Mouse (Mus musculus): ENCODE results near the gene Rab11fip5.

The Rab11fip5 gene

DNA sequence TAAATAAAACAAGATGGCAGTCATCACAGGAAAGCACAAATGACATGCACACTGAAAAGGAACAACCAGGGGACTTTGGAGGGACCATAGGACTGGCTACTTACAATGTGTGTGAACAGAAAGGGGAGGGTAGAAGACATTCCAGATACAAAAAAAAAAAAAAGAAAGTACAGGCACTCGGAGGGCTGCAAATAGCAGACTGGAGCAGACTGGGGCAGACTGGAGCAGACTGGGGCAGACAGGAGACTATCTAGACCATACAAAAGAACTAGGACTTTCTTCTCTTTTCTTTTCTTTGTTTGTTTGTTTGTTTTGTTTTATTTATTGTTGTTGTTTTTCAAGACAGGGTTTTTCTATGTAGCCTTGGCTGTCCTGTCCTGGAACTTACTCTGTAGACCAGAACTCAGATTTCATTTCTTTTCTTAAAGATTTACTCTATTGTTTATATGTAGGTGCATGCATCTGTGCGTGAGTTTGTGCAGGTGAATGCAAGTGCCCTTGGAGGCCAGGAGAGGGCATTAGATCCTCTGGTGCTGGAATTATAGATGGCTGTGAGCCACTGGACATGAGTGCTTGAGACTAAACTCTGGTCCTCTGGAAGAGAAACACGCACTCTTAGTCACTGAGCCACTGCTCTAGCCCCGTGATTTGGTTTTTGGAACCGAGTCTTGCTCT is 11.1 kb downstream of the Rab11fip5 start:
- TF ChIP-seq POU5F1 (IDR thresholded peaks at IDR 0.05; ENCODE audit: borderline replicate concordance, low read length) = no peak
- TF ChIP-seq CTCF (conservative IDR thresholded peaks at IDR 0.05; ENCODE audit: low read length) = 0 out of 2 replicates have a peak, but pooled peaks have one; percentile 11
- TF ChIP-seq NANOG (IDR thresholded peaks at IDR 0.05; ENCODE audit: borderline replicate concordance, low read length) = no peak
- H3K36me3 ChIP-seq (ENCODE audit: insufficient read depth, low read length) = no peaks in the 10 kb centered on the region
- H3K4me3 ChIP-seq (replicated peaks; ENCODE audit: low read length) = no peak overlapping the region
- no peaks in the 10 kb centered on the region for H3K27me3 ChIP-seq (ENCODE audit: insufficient read depth, low read length)
- no peaks in the 10 kb centered on the region for H3K9me3 ChIP-seq (ENCODE audit: low read length)
- peaks cover 8% of the 10 kb centered on the region; the same call in 1 of the 2 replicates for H3K4me1 ChIP-seq (replicated peaks; ENCODE audit: low read depth, low read length)

DNA sequence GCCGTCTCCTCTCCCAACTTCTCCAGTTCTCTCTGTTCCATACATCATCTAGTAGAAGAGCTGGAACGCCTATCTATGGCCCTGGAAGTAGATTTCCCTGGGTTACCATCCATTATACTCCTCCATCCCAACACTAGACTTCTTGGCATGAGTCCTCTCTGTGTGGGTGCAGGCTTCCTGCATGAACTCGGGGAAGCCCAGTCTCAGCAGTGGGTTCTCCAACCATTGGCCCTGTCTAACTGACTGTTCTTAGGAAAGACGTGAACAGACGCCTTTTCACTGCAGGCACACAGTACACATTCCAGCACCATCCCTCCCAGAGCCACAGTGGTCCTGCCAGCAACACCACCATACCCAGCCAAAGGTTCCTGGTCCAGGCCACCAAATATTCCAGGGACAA is 11.8 kb downstream of the Rab11fip5 start:
- Histone ChIP-seq H3K27me3 (ENCODE audit: insufficient read depth, low read length) (no peaks in the 10 kb centered on the region), H3K4me3 (replicated peaks; ENCODE audit: low read length) (no peak overlapping the region), H3K36me3 (ENCODE audit: insufficient read depth, low read length) (no peaks in the 10 kb centered on the region), H3K9me3 (ENCODE audit: low read length) (no peaks in the 10 kb centered on the region), H3K4me1 (replicated peaks; ENCODE audit: low read depth, low read length) (peaks cover 8% of the 10 kb centered on the region; the same call in 1 of the 2 replicates)
- TF ChIP-seq NANOG (IDR thresholded peaks at IDR 0.05; ENCODE audit: borderline replicate concordance, low read length) (no peak), CTCF (conservative IDR thresholded peaks at IDR 0.05; ENCODE audit: low read length) (no peak), POU5F1 (IDR thresholded peaks at IDR 0.05; ENCODE audit: borderline replicate concordance, low read length) (no peak)

DNA sequence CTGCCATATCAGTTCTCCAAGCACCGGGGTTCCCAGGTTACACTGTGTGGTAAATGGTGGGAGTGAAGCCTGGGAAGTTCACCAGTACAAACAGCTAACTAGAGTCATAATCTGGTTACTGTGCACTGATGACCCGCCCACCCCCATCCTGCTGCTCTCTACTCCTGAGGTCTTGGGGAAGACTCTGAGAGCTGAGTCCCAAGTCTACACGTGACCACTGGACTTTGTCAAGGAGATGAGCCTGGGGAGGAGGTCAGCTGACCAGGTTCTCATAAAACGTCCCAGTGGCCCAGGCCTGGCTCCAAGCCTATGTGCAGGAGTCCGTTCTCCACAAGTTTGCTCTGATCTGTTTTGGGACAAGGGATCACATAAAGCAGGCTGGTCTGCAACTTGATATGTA is 14.1 kb downstream of the Rab11fip5 start:
- TF ChIP-seq POU5F1 (IDR thresholded peaks at IDR 0.05; ENCODE audit: borderline replicate concordance, low read length) = no peak
- TF ChIP-seq CTCF (conservative IDR thresholded peaks at IDR 0.05; ENCODE audit: low read length) = no peak
- TF ChIP-seq NANOG (IDR thresholded peaks at IDR 0.05; ENCODE audit: borderline replicate concordance, low read length) = no peak
- H3K36me3 ChIP-seq (ENCODE audit: insufficient read depth, low read length) = no peaks in the 10 kb centered on the region
- no peak overlapping the region for H3K4me3 ChIP-seq (replicated peaks; ENCODE audit: low read length)
- no peaks in the 10 kb centered on the region for H3K9me3 ChIP-seq (ENCODE audit: low read length)
- H3K4me1 ChIP-seq (replicated peaks; ENCODE audit: low read depth, low read length) = peaks cover 8% of the 10 kb centered on the region; the same call in 1 of the 2 replicates
- no peaks in the 10 kb centered on the region for H3K27me3 ChIP-seq (ENCODE audit: insufficient read depth, low read length)

DNA sequence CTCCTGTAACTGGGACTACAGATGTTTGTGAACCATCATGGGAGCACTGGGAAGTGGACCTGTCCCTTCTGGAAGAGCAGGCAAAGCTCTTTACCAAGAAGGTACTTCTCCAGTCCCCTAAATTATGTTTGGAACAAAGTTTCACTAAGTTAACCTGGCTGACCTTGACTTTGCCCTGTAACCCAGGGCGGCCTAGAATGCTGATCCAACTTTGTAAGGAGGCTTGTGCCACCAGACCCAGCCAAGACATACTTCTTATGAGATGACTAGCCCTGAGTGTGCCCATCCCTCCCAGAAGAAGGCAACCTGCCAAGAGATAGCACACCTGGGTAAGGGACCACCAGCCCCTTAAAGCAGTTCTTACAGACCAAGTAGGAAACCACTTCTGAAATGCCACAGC is 15.6 kb downstream of the Rab11fip5 start:
- Histone ChIP-seq H3K4me1 (replicated peaks; ENCODE audit: low read depth, low read length) (peaks cover 8% of the 10 kb centered on the region; the same call in 1 of the 2 replicates), H3K36me3 (ENCODE audit: insufficient read depth, low read length) (no peaks in the 10 kb centered on the region), H3K9me3 (ENCODE audit: low read length) (no peaks in the 10 kb centered on the region), H3K27me3 (ENCODE audit: insufficient read depth, low read length) (no peaks in the 10 kb centered on the region), H3K4me3 (replicated peaks; ENCODE audit: low read length) (no peak overlapping the region)
- TF ChIP-seq CTCF (conservative IDR thresholded peaks at IDR 0.05; ENCODE audit: low read length) (no peak), POU5F1 (IDR thresholded peaks at IDR 0.05; ENCODE audit: borderline replicate concordance, low read length) (no peak), NANOG (IDR thresholded peaks at IDR 0.05; ENCODE audit: borderline replicate concordance, low read length) (no peak)

DNA sequence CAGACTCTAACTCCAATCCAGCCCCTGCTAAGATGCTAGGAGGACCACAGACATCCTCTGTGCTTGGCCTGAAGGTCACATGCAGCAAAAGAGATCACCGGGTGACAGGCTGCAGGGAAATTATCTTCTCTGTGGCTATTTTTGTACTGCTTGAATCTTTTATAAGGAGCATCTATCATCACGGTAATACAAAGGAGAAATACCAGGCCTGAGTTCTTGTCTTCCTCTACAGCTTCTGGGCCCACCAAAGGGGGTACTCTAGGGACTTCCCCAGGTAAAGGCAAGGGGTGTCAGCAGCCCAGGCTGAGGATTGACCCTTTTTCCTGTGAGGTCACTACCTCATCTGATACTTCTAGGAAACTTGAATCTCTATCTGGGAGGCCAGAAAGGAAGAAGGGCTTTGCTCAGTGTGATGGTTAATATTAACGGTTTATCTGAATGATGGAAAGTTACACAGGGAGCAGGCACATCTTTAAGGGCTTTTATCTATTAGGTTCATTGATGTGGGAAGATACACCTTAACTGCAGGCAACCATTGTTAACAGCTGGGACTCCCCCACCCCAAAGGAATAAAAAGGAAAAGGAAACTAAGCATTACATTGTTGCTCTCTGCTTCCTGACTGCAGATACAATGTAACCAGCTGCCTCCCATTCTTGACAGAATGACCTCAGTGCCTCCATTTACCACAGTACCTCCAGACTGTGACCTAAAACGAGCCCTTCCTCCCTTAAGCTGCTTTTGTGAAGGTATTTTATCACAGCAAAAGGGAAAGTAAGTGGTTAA is 17.6 kb downstream of the Rab11fip5 start:
- Histone ChIP-seq H3K4me1 (replicated peaks; ENCODE audit: low read depth, low read length) (0 out of 2 replicates have a peak, but pooled peaks cover 6% of the 10 kb centered on the region), H3K9me3 (ENCODE audit: low read length) (no peaks in the 10 kb centered on the region), H3K4me3 (replicated peaks; ENCODE audit: low read length) (no peak overlapping the region), H3K27me3 (ENCODE audit: insufficient read depth, low read length) (no peaks in the 10 kb centered on the region), H3K36me3 (ENCODE audit: insufficient read depth, low read length) (no peaks in the 10 kb centered on the region)
- TF ChIP-seq POU5F1 (IDR thresholded peaks at IDR 0.05; ENCODE audit: borderline replicate concordance, low read length) (no peak), NANOG (IDR thresholded peaks at IDR 0.05; ENCODE audit: borderline replicate concordance, low read length) (no peak), CTCF (conservative IDR thresholded peaks at IDR 0.05; ENCODE audit: low read length) (no peak)

DNA sequence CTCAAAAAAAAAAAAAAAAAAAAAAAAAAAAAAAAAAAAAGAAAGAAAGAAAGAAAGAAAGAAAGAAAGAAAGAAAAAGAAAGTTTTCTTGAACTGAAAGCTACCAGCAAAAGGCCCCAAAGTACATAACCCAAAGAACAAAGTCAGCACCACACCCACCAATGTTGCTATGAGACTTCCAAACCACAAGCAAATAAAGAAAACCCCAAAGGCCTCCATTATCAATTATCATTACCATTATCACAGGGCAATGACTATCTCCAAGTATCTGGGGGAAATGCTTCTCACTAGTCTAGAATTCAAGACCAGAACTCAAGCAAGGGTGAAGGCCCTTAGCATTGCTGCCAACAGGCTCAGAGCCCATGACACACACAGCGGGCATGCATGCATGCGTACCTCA is 18.7 kb downstream of the Rab11fip5 start:
- TF ChIP-seq CTCF (conservative IDR thresholded peaks at IDR 0.05; ENCODE audit: low read length) (no peak), NANOG (IDR thresholded peaks at IDR 0.05; ENCODE audit: borderline replicate concordance, low read length) (no peak), POU5F1 (IDR thresholded peaks at IDR 0.05; ENCODE audit: borderline replicate concordance, low read length) (no peak)
- Histone ChIP-seq H3K27me3 (ENCODE audit: insufficient read depth, low read length) (no peaks in the 10 kb centered on the region), H3K9me3 (ENCODE audit: low read length) (no peaks in the 10 kb centered on the region), H3K4me3 (replicated peaks; ENCODE audit: low read length) (no peak overlapping the region), H3K36me3 (ENCODE audit: insufficient read depth, low read length) (no peaks in the 10 kb centered on the region), H3K4me1 (replicated peaks; ENCODE audit: low read depth, low read length) (0 out of 2 replicates have a peak, but pooled peaks cover 6% of the 10 kb centered on the region)

DNA sequence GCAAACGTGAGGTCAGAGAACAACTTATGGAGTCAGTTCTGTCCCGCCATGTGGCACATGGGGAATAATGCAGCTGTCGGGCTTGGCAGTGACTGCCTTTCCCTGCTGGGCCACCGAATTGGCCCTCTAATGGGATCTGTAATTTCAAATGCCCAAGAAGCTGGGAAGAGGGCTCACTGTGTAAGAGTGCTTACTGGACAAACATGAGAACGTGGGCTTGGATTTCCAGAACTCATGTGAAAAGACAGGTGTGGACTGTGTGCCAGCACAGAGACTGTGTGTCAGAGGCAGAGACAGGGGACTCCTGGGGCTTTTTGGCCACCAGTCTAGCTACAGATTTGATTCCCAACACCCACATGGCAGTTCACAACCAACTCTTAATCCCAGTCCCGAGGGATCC is 19.7 kb downstream of the Rab11fip5 start:
- Histone ChIP-seq H3K36me3 (ENCODE audit: insufficient read depth, low read length) (no peaks in the 10 kb centered on the region), H3K4me1 (replicated peaks; ENCODE audit: low read depth, low read length) (peaks cover 1% of the 10 kb centered on the region), H3K27me3 (ENCODE audit: insufficient read depth, low read length) (no peaks in the 10 kb centered on the region), H3K9me3 (ENCODE audit: low read length) (no peaks in the 10 kb centered on the region), H3K4me3 (replicated peaks; ENCODE audit: low read length) (no peak overlapping the region)
- TF ChIP-seq NANOG (IDR thresholded peaks at IDR 0.05; ENCODE audit: borderline replicate concordance, low read length) = no peak
- TF ChIP-seq CTCF (conservative IDR thresholded peaks at IDR 0.05; ENCODE audit: low read length) = no peak
- no peak for TF ChIP-seq POU5F1 (IDR thresholded peaks at IDR 0.05; ENCODE audit: borderline replicate concordance, low read length)

DNA sequence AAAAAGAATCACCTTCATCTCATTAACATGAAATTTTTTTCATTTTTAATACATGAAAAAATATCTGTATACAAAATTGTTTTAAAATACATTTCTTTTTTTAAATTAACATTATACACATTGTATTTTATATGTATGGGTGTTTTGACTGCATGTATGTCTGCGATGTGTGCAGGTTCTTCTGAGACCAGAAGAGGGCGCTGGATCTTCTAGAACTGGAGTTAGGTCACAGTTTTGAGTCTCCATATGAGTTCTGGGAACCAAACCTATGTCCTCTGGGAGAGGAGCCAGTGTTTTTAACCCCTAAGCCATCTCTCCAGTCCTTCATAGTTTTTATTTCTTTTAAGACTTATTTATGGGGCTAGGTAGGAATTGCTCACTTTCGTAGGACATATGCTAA is 20.7 kb downstream of the Rab11fip5 start:
- Histone ChIP-seq H3K4me3 (replicated peaks; ENCODE audit: low read length) (no peak overlapping the region), H3K36me3 (ENCODE audit: insufficient read depth, low read length) (no peaks in the 10 kb centered on the region), H3K9me3 (ENCODE audit: low read length) (no peaks in the 10 kb centered on the region), H3K4me1 (replicated peaks; ENCODE audit: low read depth, low read length) (peaks cover 11% of the 10 kb centered on the region), H3K27me3 (ENCODE audit: insufficient read depth, low read length) (no peaks in the 10 kb centered on the region)
- TF ChIP-seq CTCF (conservative IDR thresholded peaks at IDR 0.05; ENCODE audit: low read length) (peak; percentile 49), NANOG (IDR thresholded peaks at IDR 0.05; ENCODE audit: borderline replicate concordance, low read length) (no peak)

All from E14TG2a.4 (cell line).